Mouse (Mus musculus) urinary bladder, postnatal 4 days (tissue): Measurements from ENCODE around the gene Ccr7.

ENCODE experiments used
- DNase-seq, 2 experiments: peaks; one replicate each; pipeline ENCODE4 v3.0.0; 2021 to 2022; ENCODE audit warnings: low spot score in 2 of 2

Gene Ccr7

GRCm38 (mm10) chr11:99153767-99154753 is 817 bp downstream of the Ccr7 start:
- DNase-seq, result no peak

DNA sequence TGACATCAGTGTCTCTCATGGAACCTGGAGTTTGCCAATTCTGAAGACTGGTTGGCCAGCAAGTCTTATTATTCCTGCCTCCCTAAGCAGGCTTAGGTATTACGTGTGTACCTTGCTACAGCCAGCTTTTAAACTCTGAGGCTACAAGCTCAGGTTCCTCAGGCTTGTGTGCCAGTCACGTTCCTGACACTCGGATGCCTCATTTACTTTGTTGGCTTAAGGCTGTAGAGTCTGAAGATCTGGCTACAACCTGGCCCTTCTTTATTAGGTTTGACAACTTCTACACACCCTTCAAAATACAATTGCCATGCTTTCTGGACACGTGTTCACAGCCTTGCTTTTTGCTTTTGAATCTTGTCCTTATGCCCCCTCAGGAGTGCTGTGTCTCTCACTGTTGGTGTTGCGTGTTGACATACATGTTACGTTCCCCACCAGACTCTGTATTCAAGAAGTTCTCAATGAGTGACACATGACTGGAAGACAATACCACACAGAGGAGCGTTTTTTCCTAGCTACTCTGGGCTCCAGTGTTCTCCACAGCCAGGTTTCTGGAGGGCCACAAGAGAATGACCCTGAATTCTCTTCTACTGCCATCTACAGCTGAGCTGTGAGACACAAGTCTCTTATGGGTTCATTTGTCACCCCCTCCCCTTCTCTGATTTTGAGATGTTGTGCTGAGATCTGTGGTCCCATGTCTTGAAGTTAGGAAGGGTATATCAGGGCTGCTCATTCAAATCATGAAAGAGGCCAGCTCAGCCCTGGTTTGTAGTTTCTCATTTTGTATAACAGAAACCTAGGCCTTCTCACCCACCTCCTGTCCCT is 2.3 kb downstream of the Ccr7 start:
- no peak for DNase-seq

- DNase-seq, result no peak
Observed at GRCm38 (mm10) chr11:99151333-99151930, 3.4 kb downstream of the Ccr7 start.

GRCm38 (mm10) chr11:99150889-99151288 is 4.0 kb downstream of the Ccr7 start:
- no peak for DNase-seq

- DNase-seq, result peak; percentile 75 to 86
Observed at GRCm38 (mm10) chr11:99149898-99150757, 4.7 kb downstream of the Ccr7 start.

DNA sequence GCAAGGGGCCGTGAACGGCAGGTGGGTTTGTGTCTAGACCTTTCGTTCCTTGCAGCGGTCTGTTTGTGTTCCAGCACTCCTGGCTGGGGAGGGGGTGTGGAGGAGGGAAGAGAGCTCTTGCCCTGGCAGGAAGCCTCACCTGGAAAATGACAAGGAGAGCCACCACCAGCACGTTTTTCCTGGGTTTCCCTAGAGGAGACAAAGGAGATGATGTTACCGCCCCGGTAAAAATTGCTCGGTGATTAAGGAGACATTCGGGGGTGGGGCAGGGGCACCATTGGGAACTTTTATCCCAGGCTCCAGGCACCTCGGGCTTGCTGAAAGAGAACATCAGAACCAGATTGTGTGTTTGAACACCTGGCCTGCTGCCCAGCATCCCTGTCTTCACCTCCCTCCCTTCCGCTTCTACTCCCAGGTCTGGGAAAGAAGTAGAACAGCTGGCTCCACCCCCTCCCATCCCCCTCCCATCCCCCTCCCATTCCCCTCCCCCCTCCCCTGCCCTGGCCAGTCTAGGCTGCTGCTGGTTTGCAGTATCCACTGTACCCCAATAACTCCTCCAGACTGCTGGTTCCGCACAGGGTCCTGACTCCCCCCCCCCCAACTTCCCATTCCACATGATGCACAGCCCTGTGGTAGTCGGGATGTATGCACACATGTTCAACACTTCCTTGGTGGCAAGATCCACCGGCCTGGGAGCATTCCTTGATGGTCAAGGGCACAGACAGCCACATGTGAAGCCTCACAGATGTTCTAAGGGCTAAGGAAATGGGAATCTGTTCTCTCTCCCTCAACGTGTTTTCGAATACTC is 5.8 kb downstream of the Ccr7 start:
- no peak for DNase-seq

GRCm38 (mm10) chr11:99148400-99148799 is 6.5 kb downstream of the Ccr7 start:
- DNase-seq, result no peak

GRCm38 (mm10) chr11:99147920-99148289 is 7.0 kb downstream of the Ccr7 start:
- DNase-seq, result no peak

- DNase-seq, result no peak
Observed at GRCm38 (mm10) chr11:99147041-99147919, 7.6 kb downstream of the Ccr7 start.

DNA sequence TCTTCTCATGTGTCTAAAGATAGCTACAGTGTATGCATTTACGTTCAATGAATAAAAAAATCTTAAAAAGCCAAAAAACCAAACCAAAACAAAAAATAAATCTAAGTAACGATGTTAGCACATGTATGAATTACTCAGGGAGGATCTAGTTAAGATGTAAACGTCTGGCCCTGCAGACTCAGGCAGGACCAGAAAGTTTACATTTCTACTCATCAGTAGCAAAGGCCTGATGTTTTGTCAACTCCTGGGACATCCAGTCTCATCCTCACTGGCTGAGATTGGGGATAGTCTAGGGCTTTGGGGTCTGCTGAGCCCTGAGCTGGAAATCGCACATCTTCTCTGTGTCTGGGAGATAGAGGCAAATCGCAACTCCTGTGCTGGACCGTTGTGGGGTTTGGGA is 8.3 kb downstream of the Ccr7 start:
- DNase-seq, result no peak

DNA sequence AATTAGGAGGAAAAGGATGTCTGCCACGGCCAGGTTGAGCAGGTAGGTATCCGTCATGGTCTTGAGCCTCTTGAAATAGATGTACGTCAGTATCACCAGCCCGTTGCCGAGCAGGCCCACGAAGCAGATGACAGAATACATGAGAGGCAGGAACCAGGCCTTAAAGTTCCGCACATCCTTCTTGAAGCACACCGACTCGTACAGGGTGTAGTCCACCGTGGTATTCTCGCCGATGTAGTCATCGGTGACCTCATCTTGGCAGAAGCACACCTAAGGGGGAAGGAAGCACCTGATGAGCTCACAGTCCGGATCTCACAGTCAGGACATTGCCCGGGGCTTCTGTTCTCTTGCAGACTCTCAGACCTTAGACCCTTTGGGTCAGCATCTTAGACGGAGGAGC is 9.1 kb downstream of the Ccr7 start:
- no peak for DNase-seq

GRCm38 (mm10) chr11:99144940-99145339 is 9.9 kb downstream of the Ccr7 start:
- DNase-seq, result no peak

GRCm38 (mm10) chr11:99144456-99144855 is 10.4 kb downstream of the Ccr7 start:
- DNase-seq, result no peak

DNA sequence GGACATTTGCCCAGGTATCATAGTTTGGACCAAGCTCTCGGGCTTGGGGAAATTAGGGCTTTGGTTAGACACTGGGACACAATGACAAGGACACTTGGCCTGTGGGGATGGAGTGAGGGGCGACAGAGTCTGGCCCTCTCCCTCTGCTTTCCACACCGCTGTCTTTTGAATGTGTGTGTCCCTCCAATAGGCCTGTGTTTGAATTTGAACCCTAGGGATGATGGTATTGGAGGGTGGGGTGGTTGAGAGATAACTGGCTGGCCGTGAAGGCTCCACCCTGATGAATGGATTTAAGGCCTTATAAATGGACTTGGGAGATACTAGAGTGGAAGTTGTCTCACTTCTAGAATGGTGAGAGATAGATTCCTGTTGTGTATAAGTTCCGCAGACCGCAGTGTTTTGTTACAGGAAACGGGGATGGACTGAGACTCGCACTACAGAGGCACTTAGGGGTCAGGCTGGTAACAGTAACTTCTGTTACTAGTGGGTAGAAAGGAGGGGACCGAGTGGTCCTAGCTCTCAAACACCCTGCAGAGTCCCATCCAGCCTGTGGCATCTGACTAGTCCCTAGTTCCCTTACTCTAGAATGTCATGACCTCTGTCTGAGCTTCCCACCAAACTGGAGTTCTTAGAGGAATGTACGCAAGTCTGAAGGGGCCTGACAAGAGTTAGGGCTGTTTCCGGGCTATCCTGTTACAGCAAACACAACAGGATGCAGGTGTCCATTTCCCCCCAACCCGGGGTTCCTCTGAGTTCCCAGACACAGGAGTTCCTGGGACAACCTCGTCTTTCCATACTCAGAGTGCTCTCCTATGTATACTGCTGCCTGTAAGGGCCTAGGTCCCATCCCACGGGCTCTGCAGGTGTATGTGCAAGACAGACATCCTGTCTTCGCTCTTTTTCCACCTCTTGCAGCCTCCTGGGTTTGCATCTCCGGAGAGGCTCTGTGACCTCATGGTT is 11.5 kb downstream of the Ccr7 start:
- no peak for DNase-seq

DNA sequence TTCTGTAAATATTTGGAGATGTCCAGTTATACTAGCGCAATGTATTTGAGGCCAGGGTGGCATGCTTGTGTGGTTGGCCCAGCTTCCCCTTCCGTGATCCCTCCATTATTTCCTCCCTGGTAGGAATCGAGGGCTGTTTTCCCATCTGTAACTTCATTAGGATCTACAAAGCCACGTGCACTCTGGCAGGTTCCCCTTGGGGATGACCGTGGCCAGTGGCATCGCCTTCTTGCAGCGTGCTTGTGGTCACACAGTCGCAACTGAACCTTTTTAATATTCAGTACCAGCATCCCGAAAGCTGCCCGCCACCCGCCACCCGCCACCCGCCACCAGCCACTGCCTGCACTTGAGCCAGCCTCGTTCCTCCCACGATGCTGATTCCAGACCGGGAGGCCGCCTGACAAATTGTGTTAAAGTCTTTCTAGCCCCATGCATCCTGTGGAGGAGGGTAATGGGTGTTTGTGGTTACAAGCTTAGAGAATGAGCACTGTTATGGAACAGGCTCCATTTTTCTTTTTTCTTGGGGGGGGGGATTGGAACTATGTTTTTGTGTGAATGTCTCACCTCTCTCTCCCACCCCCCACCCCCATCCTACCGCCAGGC is 12.3 kb downstream of the Ccr7 start:
- DNase-seq, result no peak

DNA sequence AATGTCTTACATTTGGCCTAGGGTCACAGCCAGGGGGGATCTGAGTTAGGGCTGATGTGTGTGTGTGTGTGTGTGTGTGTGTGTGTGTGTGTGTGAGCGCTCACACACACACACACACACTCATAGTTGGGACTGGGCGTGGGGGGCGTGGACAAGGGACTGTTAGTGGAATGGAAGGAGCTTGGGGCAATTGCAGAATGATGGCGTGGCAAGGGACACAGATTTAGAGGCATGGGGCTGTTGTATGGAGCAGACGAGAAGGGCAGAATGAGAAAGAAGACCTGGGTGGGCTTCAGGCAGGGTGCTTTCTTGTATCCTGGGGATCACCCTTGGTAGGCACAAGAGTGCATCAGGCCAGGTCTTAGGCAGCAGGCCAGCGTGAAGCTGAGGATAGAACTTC is 12.8 kb downstream of the Ccr7 start:
- no peak for DNase-seq

DNA sequence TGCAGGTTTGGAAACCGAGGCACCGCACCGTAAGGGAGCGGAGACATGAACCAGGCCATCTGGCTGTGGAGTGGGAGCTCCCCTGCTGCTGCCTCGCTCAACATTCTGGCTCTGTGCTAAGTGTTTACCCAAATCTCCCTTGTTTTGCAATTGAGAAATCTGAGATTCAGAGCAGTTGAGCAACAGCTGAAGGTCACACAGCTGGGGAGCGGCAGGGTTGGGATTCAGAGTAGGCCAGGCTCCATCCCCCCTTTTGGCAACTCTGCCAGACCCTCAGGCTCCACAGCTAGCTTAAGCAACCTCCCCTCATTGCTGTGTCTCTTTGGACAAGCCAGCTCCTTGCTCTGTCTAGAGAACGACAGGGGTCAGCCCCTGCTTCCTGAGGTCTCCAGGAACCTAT is 13.3 kb downstream of the Ccr7 start:
- DNase-seq, result no peak

GRCm38 (mm10) chr11:99138976-99139375 is 15.9 kb downstream of the Ccr7 start:
- DNase-seq, result no peak
